8 mouse cellular contexts compared by ENCODE assay signal in genomic region chr12:75669258-75670106, GRCm38 (mm10). TPM values are rescaled to one million over a fixed set of nuclear protein-coding genes. Genes with fewer than 3 reads are reported as not detected.
DNase-seq lines count a peak whose midpoint lies in the region; ATAC-seq and TF ChIP-seq lines count a peak whose summit lies in the region.

Gene Wdr89, minus strand, starts transcription at chr12:75669537.

- H3K36me3 ChIP-seq in G1E (replicated peaks) = peaks cover 56% of the 10 kb centered on the region
- no peaks in the 10 kb centered on the region for H3K36me3 ChIP-seq in forebrain, embryonic 16.5 days (ENCODE audit: control insufficient read depth, insufficient read depth)
- no peaks in the 10 kb centered on the region for H3K36me3 ChIP-seq in lung, embryonic 14.5 days (ENCODE audit: insufficient read depth)
- no peaks in the 10 kb centered on the region for H3K36me3 ChIP-seq in thymus, adult 2 months (ENCODE audit: control insufficient read depth, insufficient read depth, low read length)

- peak within 1 kb of the TSS; percentile 63 for H3K9ac ChIP-seq in forebrain, embryonic 16.5 days (replicated peaks; ENCODE audit: low read depth, low read length)
- H3K9ac ChIP-seq in lung, embryonic 14.5 days = peak within 1 kb of the TSS; percentile 70

- no peaks in the 10 kb centered on the region for H3K27me3 ChIP-seq in G1E (ENCODE audit: insufficient read depth, low read length)
- no peaks in the 10 kb centered on the region for H3K27me3 ChIP-seq in forebrain, embryonic 16.5 days (replicated peaks; ENCODE audit: control insufficient read depth, insufficient read depth, low read length)
- no peaks in the 10 kb centered on the region for H3K27me3 ChIP-seq in lung, embryonic 14.5 days (ENCODE audit: insufficient read depth, low read length)
- H3K27me3 ChIP-seq in thymus, adult 2 months (ENCODE audit: control insufficient read depth, insufficient read depth, low read length) = no peaks in the 10 kb centered on the region

- H3K27ac ChIP-seq in forebrain, embryonic 16.5 days (ENCODE audit: low read length) = peak within 1 kb of the TSS; percentile 76
- H3K27ac ChIP-seq in layer of hippocampus, adult 2 months = peak within 1 kb of the TSS; percentile 88
- H3K27ac ChIP-seq in lung, embryonic 14.5 days (ENCODE audit: low read depth) = peak within 1 kb of the TSS; percentile 90
- peak within 1 kb of the TSS; percentile 17; the same call in 1 of the 2 replicates for H3K27ac ChIP-seq in olfactory bulb, adult 2 months (ENCODE audit: insufficient read depth, low read depth, low read length)
- H3K27ac ChIP-seq in thymus, adult 2 months (ENCODE audit: control insufficient read depth, insufficient read depth, low read length) = peak within 1 kb of the TSS; percentile 82

- TF ChIP-seq CTCF in G1E (IDR thresholded peaks at IDR 0.05; ENCODE audit: low read depth, low read length) = no peak
- peak; percentile 60 for TF ChIP-seq CTCF in layer of hippocampus, adult 2 months (conservative IDR thresholded peaks at IDR 0.05)
- peak; percentile 50 for TF ChIP-seq CTCF in lung, embryonic 14.5 days (IDR thresholded peaks at IDR 0.05; ENCODE audit: low read depth)
- TF ChIP-seq CTCF in olfactory bulb, adult 2 months (IDR thresholded peaks at IDR 0.05; ENCODE audit: insufficient read depth, low read depth, low read length) = no peak; the same call in 1 of the 2 replicates
- no peak for TF ChIP-seq CTCF in thymus, adult 2 months (IDR thresholded peaks at IDR 0.05; ENCODE audit: borderline replicate concordance, control insufficient read depth, extremely low read depth, insufficient read depth, low read length, poor library complexity)

- ATAC-seq in G1E (ENCODE audit: extremely low read depth, insufficient number of reproducible peaks, low FRiP score, poor library complexity, severe bottlenecking) = peak; percentile 87
- ATAC-seq in forebrain, embryonic 16.5 days = peak; percentile 99
- ATAC-seq in lung, embryonic 14.5 days (ENCODE audit: insufficient read depth) = peak; percentile 99

- peak within 1 kb of the TSS; percentile 79 for H3K4me2 ChIP-seq in forebrain, embryonic 16.5 days (ENCODE audit: low read length)
- H3K4me2 ChIP-seq in lung, embryonic 14.5 days = peak within 1 kb of the TSS; percentile 80

- DNase-seq in G1E (ENCODE audit: low spot score) = peak; percentile 100
- DNase-seq in cerebellum, adult 18-20 months = peak; percentile 98 to 99
- DNase-seq in heart, postnatal 36 days = peak; percentile 96
- DNase-seq in layer of hippocampus, adult 2 months (ENCODE audit: low spot score in 2 of 2) = peak; percentile 97 to 100
- DNase-seq in lung, embryonic 14.5 days = peak; percentile 100
- DNase-seq in thymus, adult 2 months = peak; percentile 97

- WGBS in forebrain, embryonic 16.5 days = under 1% methylated on average over 55 of the region's 55 CpGs
- WGBS in lung, embryonic 14.5 days = under 1% methylated on average over 55 of the region's 55 CpGs
- WGBS in olfactory bulb, adult 2 months = under 1% methylated on average over 55 of the region's 55 CpGs
- under 1% methylated on average over 55 of the region's 55 CpGs for WGBS in thymus, adult 2 months

- TF ChIP-seq POLR2A in olfactory bulb, adult 2 months (IDR thresholded peaks at IDR 0.05; ENCODE audit: insufficient read depth, low read depth, low read length) = peak; percentile 64; the same call in 1 of the 2 replicates
- peak; percentile 53 for TF ChIP-seq POLR2A in thymus, adult 2 months (IDR thresholded peaks at IDR 0.05; ENCODE audit: control insufficient read depth, extremely low read depth, insufficient read depth, low read length, poor library complexity)

- H3K4me1 ChIP-seq in G1E (ENCODE audit: insufficient read depth, low read depth, low read length) = peaks cover 53% of the 10 kb centered on the region
- peaks cover 11% of the 10 kb centered on the region for H3K4me1 ChIP-seq in forebrain, embryonic 16.5 days (replicated peaks; ENCODE audit: control insufficient read depth, insufficient read depth, low read length)
- H3K4me1 ChIP-seq in lung, embryonic 14.5 days (ENCODE audit: insufficient read depth) = 0 out of 2 replicates have a peak, but pooled peaks cover 6% of the 10 kb centered on the region
- H3K4me1 ChIP-seq in olfactory bulb, adult 2 months (ENCODE audit: control insufficient read depth, insufficient read depth, low read length) = no peaks in the 10 kb centered on the region; the same call in 1 of the 2 replicates
- peaks cover 6% of the 10 kb centered on the region for H3K4me1 ChIP-seq in thymus, adult 2 months (replicated peaks; ENCODE audit: control insufficient read depth, insufficient read depth, low read length)

- no peaks in the 10 kb centered on the region for H3K9me3 ChIP-seq in G1E (replicated peaks)
- H3K9me3 ChIP-seq in forebrain, embryonic 16.5 days (ENCODE audit: control insufficient read depth, low read length) = no peaks in the 10 kb centered on the region
- H3K9me3 ChIP-seq in lung, embryonic 14.5 days (ENCODE audit: low read depth, low read length) = no peaks in the 10 kb centered on the region

- peak within 1 kb of the TSS; percentile 83 for H3K4me3 ChIP-seq in G1E (ENCODE audit: low read depth, low read length)
- peak within 1 kb of the TSS; percentile 62 for H3K4me3 ChIP-seq in forebrain, embryonic 16.5 days (replicated peaks; ENCODE audit: low read length)
- H3K4me3 ChIP-seq in layer of hippocampus, adult 2 months = peak within 1 kb of the TSS; percentile 69
- peak within 1 kb of the TSS; percentile 69 for H3K4me3 ChIP-seq in lung, embryonic 14.5 days (ENCODE audit: low read depth, low read length)
- peak within 1 kb of the TSS; percentile 62 for H3K4me3 ChIP-seq in olfactory bulb, adult 2 months (ENCODE audit: insufficient read depth, low read depth, low read length)
- H3K4me3 ChIP-seq in thymus, adult 2 months (ENCODE audit: control insufficient read depth, insufficient read depth, low read length) = peak within 1 kb of the TSS; percentile 75

- intact Hi-C loops in heart, postnatal 36 days (cut with DNase I) = loop anchor here (2.0 to 5.0 kb wide), 3 partner anchors 65 to 103 kb away; partner anchors contain the start of genes Ppp2r5e and Sgpp1

RNA-seq across cellular contexts. Expression of gene Wdr89, which starts in this region (rescaled TPM):
- total RNA-seq in G1E (2014; fragmentation: Nextera tagmentation) (19.5 and 22.2 TPM in 2 replicates), G1E (2017) (22.6 and 28.2 TPM in 2 replicates)
- 8.7 and 11.3 TPM in 2 replicates for polyA plus RNA-seq in G1E (2012)
- 8.5 and 8.6 TPM in 2 replicates for polyA plus RNA-seq in forebrain, embryonic 16.5 days (2015; fragmentation: Nextera tagmentation; extraction: Ambion mirVana)
- total RNA-seq in heart, postnatal 36 days (2021) = 1 to 10 TPM; 2.4 to 2.9 TPM
- 1 to 10 TPM; 3.2 to 3.6 TPM for total RNA-seq in layer of hippocampus, adult 2 months (2021)
- 14.0 and 14.5 TPM in 2 replicates for polyA plus RNA-seq in lung, embryonic 14.5 days (2014; fragmentation: Nextera tagmentation; extraction: Ambion mirVana)
- polyA plus RNA-seq in olfactory bulb, adult 2 months (2012; ENCODE audit: insufficient read depth, insufficient read length, low replicate concordance, missing spikeins) = not detected in 2 replicates
- 3.2 and 4.6 TPM in 2 replicates for polyA plus RNA-seq in thymus, adult 2 months (2012; rRNA removed)

Comparison
In these comparisons a context has a peak if more than half of its experiments do, and no peak if none do; other contexts are left out.
1. Peak in every context shown above with its lines: DNase-seq, ATAC-seq, H3K4me3 ChIP-seq and H3K27ac ChIP-seq.
2. RNA of gene Wdr89 (total RNA-seq): 19.5 to 28.2 TPM in G1E; 3.2 to 3.6 TPM in layer of hippocampus, adult 2 months and 2.4 to 2.9 TPM in heart, postnatal 36 days; every median in the first group is over 4 times any median in the second.
3. CTCF ChIP-seq: peak in layer of hippocampus, adult 2 months (single experiment) and lung, embryonic 14.5 days (single experiment); none in G1E (single experiment), olfactory bulb, adult 2 months (single experiment) and thymus, adult 2 months (single experiment).
4. H3K27ac ChIP-seq: peak in every context shown above with its lines; median percentile 90 in lung, embryonic 14.5 days; 88 in layer of hippocampus, adult 2 months; 82 in thymus, adult 2 months; 76 in forebrain, embryonic 16.5 days; 17 in olfactory bulb, adult 2 months.